Mouse (Mus musculus) embryonic fibroblast, embryonic 13.5 days (primary cell): ENCODE data around the gene Stom.

Experiments used
- CTCF ChIP-seq: IDR thresholded peaks from 2 replicates; pipeline ENCODE4 v1.5.1; 2011; ENCODE audit warnings: mild to moderate bottlenecking, control low read depth, low read length, moderate library complexity, borderline replicate concordance; ENCODE audit not compliant: insufficient read depth
- POLR2A ChIP-seq: IDR thresholded peaks from 2 replicates; pipeline ENCODE4 v1.6.1; 2011; ENCODE audit warnings: low read depth, mild to moderate bottlenecking, control low read depth, low read length, moderate library complexity

GRCm38 (mm10) chr2:35314300-35314699 is 22.5 kb downstream of the Stom start:
- TF ChIP-seq CTCF (no peak), POLR2A (no peak)
